In the genomic region with DNA sequence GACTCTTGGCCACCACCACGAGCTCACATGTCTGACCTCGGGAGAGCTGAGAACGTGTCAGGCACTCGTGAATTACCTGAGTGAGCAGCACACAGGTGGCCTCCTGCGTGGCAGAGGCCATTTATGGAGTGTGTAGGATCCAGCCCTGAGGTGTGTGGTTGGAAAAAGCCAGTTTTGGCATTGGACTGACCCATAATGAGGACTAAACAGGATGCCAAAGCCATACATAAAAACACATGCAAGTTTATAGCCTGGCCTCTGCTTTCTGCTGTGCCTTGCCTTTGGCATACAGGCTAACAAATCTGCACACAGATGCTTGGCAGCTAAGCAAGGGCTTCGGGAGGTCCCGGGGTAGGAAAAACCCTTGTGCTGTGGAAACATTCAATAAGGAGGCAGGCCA, we compare ENCODE assay signal across 15 mouse cellular contexts.
"Had no signal": no experiment of that assay in that cellular context is flagged by ENCODE, and none has a peak within 500 bp of the region (broad histone marks: within the 10 kb centered on the region; RNA-seq: fewer than 3 reads in every experiment).

No protein-coding gene starts in this region.

- H3K9me3 ChIP-seq: liver, embryonic 12.5 days; liver, embryonic 15.5 days; megakaryocyte, embryonic 14.5 days; midbrain, embryonic 13.5 days had no signal

- H3K36me3 ChIP-seq: liver, embryonic 12.5 days; liver, embryonic 15.5 days; midbrain, embryonic 10.5 days; midbrain, embryonic 13.5 days had no signal

- H3K27me3 ChIP-seq: liver, embryonic 12.5 days; liver, embryonic 15.5 days; midbrain, embryonic 13.5 days had no signal

- H3K4me2 ChIP-seq: liver, embryonic 12.5 days; liver, embryonic 15.5 days; midbrain, embryonic 13.5 days had no signal

- H3K4me3 ChIP-seq: left cerebral cortex, adult 2 months; liver, embryonic 12.5 days; liver, embryonic 15.5 days; megakaryocyte, embryonic 14.5 days; midbrain, embryonic 10.5 days; midbrain, embryonic 13.5 days had no signal

- H3K27ac ChIP-seq: kidney, postnatal 0 days; left cerebral cortex, adult 2 months; liver, embryonic 12.5 days; liver, embryonic 15.5 days; midbrain, embryonic 10.5 days; midbrain, embryonic 13.5 days had no signal

- ATAC-seq: intestine, postnatal 0 days; liver, embryonic 12.5 days; midbrain, embryonic 13.5 days had no signal

- H3K9ac ChIP-seq: liver, embryonic 12.5 days; liver, embryonic 15.5 days; midbrain, embryonic 13.5 days had no signal

- DNase-seq: kidney, adult 9 months; layer of hippocampus, postnatal 36 days; liver; lung, adult 18-20 months; lung, postnatal 14 days; thymus, adult 18-20 months; thymus, postnatal 36 days had no signal

- H3K4me1 ChIP-seq: liver, embryonic 12.5 days; midbrain, embryonic 10.5 days; midbrain, embryonic 13.5 days had no signal
